Mouse (Mus musculus) heart, postnatal 14 days (tissue): ENCODE data around the gene Tmprss12. TPM values are rescaled to one million over a fixed set of nuclear protein-coding genes. Genes with fewer than 3 reads are reported as not detected.
"Not testable (repeated sequence)": the region's sequence is repeated elsewhere in the genome, so short reads cannot be mapped to it uniquely, and the experiment has no call there.

ENCODE experiments used
- DNase-seq, 2 experiments: peaks; one replicate each; pipeline ENCODE4 v3.0.0; 2021 to 2022
- intact Hi-C: fragments of 180-260 bp; cut with DNase I; formaldehyde crosslinking; loops from one replicate; pipeline ENCODE4 v1.15.1; 2025
- total RNA-seq, 2 experiments: library from RNA; stranded (reverse); gene quantifications; 2 replicates each; pipeline ENCODE4 v1.2.3; 2021

Tmprss12 gene
- total RNA-seq, 2 experiments from 2014 or later = not detected

- DNase-seq = no peak
- intact Hi-C loops = no loop called here
Observed at GRCm38 (mm10) chr15:100271411-100271810, 9.2 kb upstream of the Tmprss12 start.

GRCm38 (mm10) chr15:100273791-100274308, 6.8 kb upstream of the Tmprss12 start:
- intact Hi-C loops, DNase-seq: not testable (repeated sequence)

- intact Hi-C loops = no loop called here
- DNase-seq = no peak
Observed at GRCm38 (mm10) chr15:100274790-100275559, 5.7 kb upstream of the Tmprss12 start.

- intact Hi-C loops = no loop called here
- DNase-seq = no peak
Observed at GRCm38 (mm10) chr15:100276403-100276802, 4.2 kb upstream of the Tmprss12 start.

GRCm38 (mm10) chr15:100277586-100277985, 3.1 kb upstream of the Tmprss12 start:
- intact Hi-C loops = no loop called here
- DNase-seq = no peak

GRCm38 (mm10) chr15:100288980-100289379, 8.3 kb downstream of the Tmprss12 start:
- intact Hi-C loops = no loop called here

GRCm38 (mm10) chr15:100290858-100291257, 10.2 kb downstream of the Tmprss12 start:
- intact Hi-C loops = no loop called here
- no peak for DNase-seq

More at GRCm38 (mm10) chr15:100288980-100289379, 8.3 kb downstream of the Tmprss12 start:
- DNase-seq = no peak

GRCm38 (mm10) chr15:100292326-100292725, 11.7 kb downstream of the Tmprss12 start:
- DNase-seq = no peak
- intact Hi-C loops = no loop called here

GRCm38 (mm10) chr15:100297856-100298255, 17.2 kb downstream of the Tmprss12 start:
- intact Hi-C loops = no loop called here
- no peak for DNase-seq

GRCm38 (mm10) chr15:100300499-100300898, 19.9 kb downstream of the Tmprss12 start:
- intact Hi-C loops = loop anchor here (10.0 kb wide), 1 partner anchor 154 kb away; no protein-coding TSS in a partner anchor
- DNase-seq = no peak

GRCm38 (mm10) chr15:100301556-100301955, 20.9 kb downstream of the Tmprss12 start:
- intact Hi-C loops = loop anchor here (10.0 kb wide), 1 partner anchor 153 kb away; no protein-coding TSS in a partner anchor
- DNase-seq = no peak

- intact Hi-C loops = loop anchor here (10.0 kb wide), 1 partner anchor 151 kb away; no protein-coding TSS in a partner anchor
- DNase-seq = no peak
Observed at GRCm38 (mm10) chr15:100303428-100304018, 22.9 kb downstream of the Tmprss12 start.

- intact Hi-C loops = loop anchor here (10.0 kb wide), 1 partner anchor 150 kb away; no protein-coding TSS in a partner anchor
Observed at GRCm38 (mm10) chr15:100304019-100304991, 23.7 kb downstream of the Tmprss12 start, which contains the start of gene Mettl7a1. Mettl7a1 (plus strand) TSS chr15:100304140.

GRCm38 (mm10) chr15:100306201-100306600, 25.6 kb downstream of the Tmprss12 start:
- DNase-seq = no peak
- intact Hi-C loops = loop anchor here (10.0 kb wide), 1 partner anchor 149 kb away; no protein-coding TSS in a partner anchor

More at GRCm38 (mm10) chr15:100304019-100304991, 23.7 kb downstream of the Tmprss12 start, which contains the start of gene Mettl7a1:
- DNase-seq = peak; percentile 89

- DNase-seq = peak in 1 of 2 experiments; percentile 33
- intact Hi-C loops = loop anchor here (10.0 kb wide), 1 partner anchor 147 kb away; no protein-coding TSS in a partner anchor
Observed at GRCm38 (mm10) chr15:100307438-100308096, 26.9 kb downstream of the Tmprss12 start.

GRCm38 (mm10) chr15:100312346-100312745, 31.7 kb downstream of the Tmprss12 start:
- DNase-seq = no peak
- intact Hi-C loops = no loop called here

GRCm38 (mm10) chr15:100314448-100315145, 34.0 kb downstream of the Tmprss12 start:
- intact Hi-C loops = loop anchor here (5.0 kb wide), 1 partner anchor 52 kb away; no protein-coding TSS in a partner anchor

GRCm38 (mm10) chr15:100318014-100318671, 37.5 kb downstream of the Tmprss12 start:
- intact Hi-C loops = loop anchor here (5.0 kb wide), 1 partner anchor 56 kb away; no protein-coding TSS in a partner anchor
- not testable (repeated sequence) for DNase-seq

More at GRCm38 (mm10) chr15:100314448-100315145, 34.0 kb downstream of the Tmprss12 start:
- DNase-seq = no peak
